Mouse (Mus musculus) gastrocnemius, postnatal 14 days (tissue): ENCODE results near the gene 2610528A11Rik. TPM values are rescaled to one million over a fixed set of nuclear protein-coding genes. Genes with fewer than 3 reads are reported as not detected.
"Not testable (repeated sequence)": the region's sequence is repeated elsewhere in the genome, so short reads cannot be mapped to it uniquely, and the experiment has no call there.

ENCODE experiments used
- DNase-seq: peaks from one replicate; pipeline ENCODE4 v3.0.0; 2021; ENCODE audit warnings: mixed read lengths
- intact Hi-C: fragments of 180-260 bp; cut with DNase I; formaldehyde crosslinking; loops from one replicate; pipeline ENCODE4 v1.15.1; 2025; ENCODE audit warnings: low total_unique reads
- long read RNA-seq, 2 experiments: library from polyadenylated mRNA; stranded (forward); transcript quantifications; one replicate each; pipeline ENCODE4 v2.0.0; 2021
- total RNA-seq, 2 experiments: library from RNA; stranded (reverse); gene quantifications; 2 replicates each; pipeline ENCODE4 v1.2.3; 2021

The 2610528A11Rik gene
- under 1 TPM in 1 of 2 experiments, not detected in 1; 0.47 TPM for total RNA-seq
- long read RNA-seq, experiment 1, result 0 reads
- long read RNA-seq, experiment 2, result 0 reads

- intact Hi-C loops, result no loop called here
- DNase-seq, result no peak
Measured at GRCm38 (mm10) chr14:37113922-37114321, at the start of gene 2610528A11Rik. Gene 2610528A11Rik (minus strand): TSS chr14:37114022.

- no peak for DNase-seq
- intact Hi-C loops, result no loop called here
Measured at GRCm38 (mm10) chr14:37163277-37163956, 49.6 kb upstream of the 2610528A11Rik start.

- intact Hi-C loops, result no loop called here
Measured at GRCm38 (mm10) chr14:37154391-37154790, 40.6 kb upstream of the 2610528A11Rik start.

GRCm38 (mm10) chr14:37139051-37139710, 25.4 kb upstream of the 2610528A11Rik start:
- intact Hi-C loops, result no loop called here
- no peak for DNase-seq

More at GRCm38 (mm10) chr14:37154391-37154790, 40.6 kb upstream of the 2610528A11Rik start:
- DNase-seq, result no peak

- DNase-seq, intact Hi-C loops: not testable (repeated sequence)
Measured at GRCm38 (mm10) chr14:37137596-37137995, 23.8 kb upstream of the 2610528A11Rik start.

- DNase-seq, result no peak
- intact Hi-C loops, result no loop called here
Measured at GRCm38 (mm10) chr14:37136110-37136509, 22.3 kb upstream of the 2610528A11Rik start.

GRCm38 (mm10) chr14:37135671-37136070, 21.8 kb upstream of the 2610528A11Rik start:
- DNase-seq, result no peak
- intact Hi-C loops, result no loop called here

GRCm38 (mm10) chr14:37135127-37135593, 21.3 kb upstream of the 2610528A11Rik start, which contains the start of gene Ghitm:
Gene Ghitm (minus strand): TSS chr14:37135272.
- intact Hi-C loops, result no loop called here
- peak; percentile 93 for DNase-seq

- no peak for DNase-seq
- intact Hi-C loops, result no loop called here
Measured at GRCm38 (mm10) chr14:37134304-37135126, 20.7 kb upstream of the 2610528A11Rik start.

- intact Hi-C loops, result no loop called here
- peak; percentile 12 for DNase-seq
Measured at GRCm38 (mm10) chr14:37127652-37128051, 13.8 kb upstream of the 2610528A11Rik start.

- intact Hi-C loops, result no loop called here
- DNase-seq, result no peak
Measured at GRCm38 (mm10) chr14:37119233-37119632, 5.4 kb upstream of the 2610528A11Rik start.

- no peak for DNase-seq
- intact Hi-C loops, result no loop called here
Measured at GRCm38 (mm10) chr14:37112931-37113330, 891 bp downstream of the 2610528A11Rik start.

- DNase-seq, result no peak
- intact Hi-C loops, result no loop called here
Measured at GRCm38 (mm10) chr14:37111371-37111770, 2.5 kb downstream of the 2610528A11Rik start.

- DNase-seq, result no peak
- intact Hi-C loops, result no loop called here
Measured at GRCm38 (mm10) chr14:37110456-37110855, 3.4 kb downstream of the 2610528A11Rik start.

GRCm38 (mm10) chr14:37109975-37110374, 3.8 kb downstream of the 2610528A11Rik start:
- no peak for DNase-seq
- intact Hi-C loops, result no loop called here

GRCm38 (mm10) chr14:37109460-37109859, 4.4 kb downstream of the 2610528A11Rik start:
- intact Hi-C loops, result no loop called here
- DNase-seq, result no peak

- intact Hi-C loops, result no loop called here
- DNase-seq, result no peak
Measured at GRCm38 (mm10) chr14:37105846-37106245, 8.0 kb downstream of the 2610528A11Rik start.

GRCm38 (mm10) chr14:37104747-37105146, 9.1 kb downstream of the 2610528A11Rik start:
- intact Hi-C loops, result no loop called here
- no peak for DNase-seq

GRCm38 (mm10) chr14:37102484-37102883, 11.3 kb downstream of the 2610528A11Rik start:
- intact Hi-C loops, result no loop called here
- no peak for DNase-seq

- DNase-seq, result no peak
- intact Hi-C loops, result no loop called here
Measured at GRCm38 (mm10) chr14:37101531-37101930, 12.3 kb downstream of the 2610528A11Rik start.
